Mouse (Mus musculus) neural tube, embryonic 13.5 days (tissue): ENCODE measurements around the gene Mycbpap. TPM values are rescaled to one million over a fixed set of nuclear protein-coding genes. Genes with fewer than 3 reads are reported as not detected.

Experiments
- ATAC-seq: fragments of 200-750 bp; cut with Nextera tagmentation; 2 replicates; pipeline ENCODE4 v1.8.0; 2017; ENCODE audit warnings: low read depth, mild to moderate bottlenecking, moderate TSS enrichment, moderate library complexity
- H3K27ac ChIP-seq: fragments of 300-500 bp; sonication (generic); replicated peaks from 2 replicates; pipeline ENCODE4 v1.5.1; 2015; ENCODE audit warnings: moderate library complexity, mild to moderate bottlenecking, inconsistent platforms
- H3K27me3 ChIP-seq: fragments of 300-500 bp; sonication (generic); 2 replicates; pipeline ENCODE4 v1.6.1; 2015; ENCODE audit warnings: mild to moderate bottlenecking, inconsistent platforms
- H3K36me3 ChIP-seq: fragments of 300-500 bp; sonication (generic); 2 replicates; pipeline ENCODE4 v1.6.1; 2015; ENCODE audit warnings: mild to moderate bottlenecking, inconsistent platforms
- H3K4me1 ChIP-seq: fragments of 300-500 bp; sonication (generic); replicated peaks from 2 replicates; pipeline ENCODE4 v1.6.1; 2015; ENCODE audit warnings: inconsistent platforms
- H3K4me2 ChIP-seq: fragments of 300-500 bp; sonication (generic); 2 replicates; pipeline ENCODE4 v1.6.1; 2015; ENCODE audit warnings: inconsistent platforms, mild to moderate bottlenecking, moderate library complexity
- H3K4me3 ChIP-seq: fragments of 300-500 bp; sonication (generic); 2 replicates; pipeline ENCODE4 v1.5.1; 2015; ENCODE audit warnings: mild to moderate bottlenecking, inconsistent platforms
- H3K9ac ChIP-seq: fragments of 300-500 bp; sonication (generic); 2 replicates; pipeline ENCODE4 v1.6.1; 2015; ENCODE audit warnings: moderate library complexity, mild to moderate bottlenecking, inconsistent platforms
- H3K9me3 ChIP-seq: fragments of 300-500 bp; sonication (generic); 2 replicates; pipeline ENCODE4 v1.6.1; 2016; ENCODE audit warnings: inconsistent platforms
- WGBS: fragments of 180-500 bp; shearing (Covaris S2); methylation state at CpG from one replicate; pipeline ENCODE4 v1.1.7; 2015; 5-methylcytosine and 5-hydroxymethylcytosine counted together
- polyA plus RNA-seq: library from polyadenylated mRNA; unstranded; fragments of >200 nt; fragmentation: Nextera tagmentation; extraction: Ambion mirVana; gene quantifications from 2 replicates; pipeline ENCODE4 v1.2.1, GENCODE M21; 2015

Mycbpap gene
- polyA plus RNA-seq, 1 experiment from 2014 or later: 1.9 TPM

GRCm38 (mm10) chr11:94461856-94462255 is 59.7 kb downstream of the Mycbpap start:
- WGBS: 92% methylated on average over 11 of the region's 11 CpGs
- Histone ChIP-seq H3K4me2 (no peak overlapping the region), H3K27ac (no peak overlapping the region), H3K4me3 (no peak overlapping the region), H3K27me3 (no peaks in the 10 kb centered on the region), H3K4me1 (peaks cover 27% of the 10 kb centered on the region), H3K9me3 (no peaks in the 10 kb centered on the region), H3K36me3 (peaks cover 38% of the 10 kb centered on the region), H3K9ac (no peak overlapping the region)
- ATAC-seq: no peak

- 86% methylated on average over 15 of the region's 15 CpGs for WGBS
- H3K4me3 ChIP-seq: no peak overlapping the region
- peaks cover 37% of the 10 kb centered on the region for H3K36me3 ChIP-seq
- H3K4me1 ChIP-seq: peaks cover 23% of the 10 kb centered on the region
- no peak overlapping the region for H3K4me2 ChIP-seq
- H3K27ac ChIP-seq: no peak overlapping the region
- no peak for ATAC-seq
- H3K27me3 ChIP-seq: no peaks in the 10 kb centered on the region
- H3K9ac ChIP-seq: no peak overlapping the region
- H3K9me3 ChIP-seq: no peaks in the 10 kb centered on the region
These were observed 64.5 kb downstream of the Mycbpap start for GRCm38 (mm10) chr11:94457001-94457400.

GRCm38 (mm10) chr11:94456347-94456746 is 65.2 kb downstream of the Mycbpap start:
- Histone ChIP-seq H3K27me3 (no peaks in the 10 kb centered on the region), H3K9me3 (no peaks in the 10 kb centered on the region), H3K4me3 (no peak overlapping the region), H3K4me1 (peaks cover 23% of the 10 kb centered on the region), H3K27ac (no peak overlapping the region), H3K36me3 (peaks cover 31% of the 10 kb centered on the region), H3K9ac (no peak overlapping the region), H3K4me2 (no peak overlapping the region)
- no peak for ATAC-seq
- WGBS: 83% methylated on average over 3 of the region's 3 CpGs

- ATAC-seq: no peak
- H3K4me2 ChIP-seq: no peak overlapping the region
- H3K9ac ChIP-seq: 0 out of 2 replicates have a peak overlapping the region, but pooled peaks have one; percentile 12
- H3K36me3 ChIP-seq: peaks cover 30% of the 10 kb centered on the region
- H3K4me1 ChIP-seq: peaks cover 31% of the 10 kb centered on the region
- H3K27me3 ChIP-seq: no peaks in the 10 kb centered on the region
- peak overlapping the region; percentile 52 for H3K27ac ChIP-seq
- no peaks in the 10 kb centered on the region for H3K9me3 ChIP-seq
- H3K4me3 ChIP-seq: no peak overlapping the region
- WGBS: 73% methylated on average over 10 of the region's 10 CpGs
These were observed 66.3 kb downstream of the Mycbpap start for GRCm38 (mm10) chr11:94455161-94455820.

GRCm38 (mm10) chr11:94454756-94455155 is 66.8 kb downstream of the Mycbpap start:
- no peaks in the 10 kb centered on the region for H3K9me3 ChIP-seq
- no peak overlapping the region for H3K4me2 ChIP-seq
- H3K36me3 ChIP-seq: peaks cover 31% of the 10 kb centered on the region
- H3K4me3 ChIP-seq: no peak overlapping the region
- H3K27me3 ChIP-seq: no peaks in the 10 kb centered on the region
- no peak overlapping the region for H3K9ac ChIP-seq
- peak overlapping the region; percentile 52 for H3K27ac ChIP-seq
- no peak for ATAC-seq
- peaks cover 36% of the 10 kb centered on the region for H3K4me1 ChIP-seq
- WGBS: 43% methylated on average over 5 of the region's 5 CpGs

Other genes starting within 250 kb of the Mycbpap start
- 0.27 TPM in 1 of 2 replicates, not detected in the other for gene Gm21885, start 239.9 kb downstream of the Mycbpap start, polyA plus RNA-seq
- 146 and 151 TPM in 2 replicates for gene Luc7l3, start 199.8 kb downstream of the Mycbpap start, polyA plus RNA-seq
- gene Ankrd40, start 193.7 kb downstream of the Mycbpap start, polyA plus RNA-seq: 21.0 and 21.8 TPM in 2 replicates
- 0.68 and 1.0 TPM in 2 replicates for gene Abcc3, start 128.7 kb downstream of the Mycbpap start, polyA plus RNA-seq
- gene Cacna1g, start 47.5 kb downstream of the Mycbpap start, polyA plus RNA-seq: 8.9 and 9.3 TPM in 2 replicates
- gene Spata20, start 35.6 kb downstream of the Mycbpap start, polyA plus RNA-seq: 0.28 TPM in 1 of 2 replicates, not detected in the other
- 0.24 and 0.51 TPM in 2 replicates for gene Epn3, start 21.8 kb downstream of the Mycbpap start, polyA plus RNA-seq
- 4.7 and 5.4 TPM in 2 replicates for gene Rsad1, start 27.5 kb upstream of the Mycbpap start, polyA plus RNA-seq
- gene Chad, start 43.3 kb upstream of the Mycbpap start, polyA plus RNA-seq: 0.45 and 1.7 TPM in 2 replicates
- 2.0 and 2.2 TPM in 2 replicates for gene Acsf2, start 80.1 kb upstream of the Mycbpap start, polyA plus RNA-seq
- 169 and 170 TPM in 2 replicates for gene Lrrc59, start 108.0 kb upstream of the Mycbpap start, polyA plus RNA-seq
- gene Mrpl27, start 132.0 kb upstream of the Mycbpap start, polyA plus RNA-seq: 144 and 147 TPM in 2 replicates
- gene Eme1, start 132.2 kb upstream of the Mycbpap start, polyA plus RNA-seq: 5.0 and 5.2 TPM in 2 replicates
- 16.0 and 16.1 TPM in 2 replicates for gene Xylt2, start 155.8 kb upstream of the Mycbpap start, polyA plus RNA-seq
- 0.23 and 0.29 TPM in 2 replicates for gene Gm11541, start 182.8 kb upstream of the Mycbpap start, polyA plus RNA-seq
- not detected in 2 replicates for gene Cdc34b, start 220.0 kb upstream of the Mycbpap start, polyA plus RNA-seq